8 mouse cellular contexts compared by ENCODE assay signal in the genomic region with DNA sequence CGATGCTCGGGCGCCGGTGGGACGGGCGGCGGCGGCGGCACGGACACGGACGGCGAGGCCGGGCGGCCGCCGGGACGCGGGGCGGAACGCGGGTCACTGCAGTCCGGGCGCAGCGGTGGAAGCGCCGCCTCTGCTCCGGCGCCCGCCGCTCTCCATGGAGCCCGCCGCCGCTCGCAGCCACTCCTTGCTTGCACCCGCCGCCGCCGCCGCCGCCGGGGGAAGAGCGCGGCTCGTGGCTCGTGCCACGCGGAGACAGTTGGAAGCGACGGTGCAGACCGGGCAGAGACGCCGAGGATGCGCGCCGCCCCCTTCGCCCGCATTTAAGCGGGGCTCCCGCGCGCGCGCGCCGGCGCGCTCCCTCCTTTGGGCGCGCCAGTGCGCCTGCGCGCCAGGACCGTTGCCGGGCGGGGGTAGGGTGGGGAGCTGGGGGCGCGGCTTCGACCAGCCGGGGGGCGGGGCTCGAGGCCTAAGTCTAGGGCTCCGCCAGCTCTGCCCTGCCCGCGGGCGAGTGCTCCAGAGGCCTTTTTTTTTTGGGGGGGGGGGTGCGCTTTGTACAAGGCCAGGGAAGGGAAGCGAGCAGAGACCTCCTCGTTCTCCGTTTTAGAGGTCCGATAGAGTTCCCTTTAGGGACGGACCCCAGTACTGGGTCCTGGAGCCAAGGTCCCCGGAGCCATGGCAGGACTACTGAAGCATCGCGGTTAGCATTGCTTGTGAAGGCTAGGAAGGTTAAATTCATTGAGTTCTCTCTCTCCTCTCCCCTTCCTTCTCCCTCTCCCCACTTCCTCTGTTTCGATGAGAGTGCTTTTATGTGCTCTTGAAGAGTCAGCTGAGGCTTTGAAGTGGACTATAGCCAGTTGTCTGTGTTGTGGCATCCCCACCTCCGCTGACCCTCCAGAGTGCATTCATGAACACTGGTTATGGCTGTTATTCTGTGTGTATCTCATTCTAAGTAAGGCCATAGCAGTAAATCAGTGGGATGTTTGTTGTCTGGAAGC. TPM values are rescaled to one million over a fixed set of nuclear protein-coding genes. Genes with fewer than 3 reads are reported as not detected.
DNase-seq lines count a peak whose midpoint lies in the region; ATAC-seq and TF ChIP-seq lines count a peak whose summit lies in the region.

A gene (minus strand): TSS at position 296 of the 995 bp plus-strand sequence.

- 1% methylated on average over 74 of the region's 97 CpGs for WGBS in heart, embryonic 13.5 days
- WGBS in liver, embryonic 14.5 days (ENCODE audit: insufficient replicate concordance) = 1% methylated on average over 83 of the region's 97 CpGs
- 1% methylated on average over 77 of the region's 97 CpGs for WGBS in neural tube, embryonic 12.5 days

- H3K4me3 ChIP-seq in heart, embryonic 13.5 days = peak within 1 kb of the TSS; percentile 87
- peak within 1 kb of the TSS; percentile 98 to 99 for H3K4me3 ChIP-seq in liver, embryonic 14.5 days (ENCODE audit: insufficient read depth in 1 of 2, low read depth in 2 of 2, low read length in 2 of 2)
- peak within 1 kb of the TSS; percentile 94 for H3K4me3 ChIP-seq in neural tube, embryonic 12.5 days

- ATAC-seq in erythroid progenitor cell, adult 5-6 weeks (replicated peaks; ENCODE audit: low FRiP score, poor library complexity, severe bottlenecking) = peak; percentile 69
- peak; percentile 86 for ATAC-seq in heart, embryonic 13.5 days (ENCODE audit: extremely low read depth, insufficient number of reproducible peaks, low FRiP score, low TSS enrichment)
- peak; percentile 90 for ATAC-seq in liver, embryonic 14.5 days (ENCODE audit: insufficient read depth)
- peak; percentile 93 for ATAC-seq in neural tube, embryonic 12.5 days (ENCODE audit: low FRiP score, low read depth)

- TF ChIP-seq CTCF in liver, embryonic 14.5 days (IDR thresholded peaks at IDR 0.05; ENCODE audit: low read depth) = no peak

- no peaks in the 10 kb centered on the region for H3K27me3 ChIP-seq in heart, embryonic 13.5 days (replicated peaks)
- no peaks in the 10 kb centered on the region for H3K27me3 ChIP-seq in liver, embryonic 14.5 days (ENCODE audit: control insufficient read depth, insufficient read depth, low read length)
- H3K27me3 ChIP-seq in neural tube, embryonic 12.5 days (replicated peaks) = no peaks in the 10 kb centered on the region

- H3K9ac ChIP-seq in heart, embryonic 13.5 days = peak within 1 kb of the TSS; percentile 99
- peak within 1 kb of the TSS; percentile 99 for H3K9ac ChIP-seq in liver, embryonic 14.5 days (replicated peaks)
- H3K9ac ChIP-seq in neural tube, embryonic 12.5 days = peak within 1 kb of the TSS; percentile 97

- DNase-seq in CD4-positive, CD25-positive, alpha-beta regulatory T cell, adult 2 months (ENCODE audit: low read depth, low spot score) = peak; percentile 94
- peak; percentile 82 for DNase-seq in brain, embryonic 18.5 days (ENCODE audit: low read depth, low spot score)
- peak; percentile 95 for DNase-seq in kidney, postnatal 10 days
- peak; percentile 81 to 85 (median 83) for DNase-seq in liver, embryonic 14.5 days (ENCODE audit: low read depth in 3 of 3, low spot score in 3 of 3)
- DNase-seq in telencephalon, adult 2 months (ENCODE audit: low read depth, low spot score) = peak; percentile 72

- no peak for TF ChIP-seq EP300 in liver, embryonic 14.5 days (IDR thresholded peaks at IDR 0.05; ENCODE audit: low read depth)

- peaks cover 42% of the 10 kb centered on the region for H3K4me1 ChIP-seq in heart, embryonic 13.5 days
- peaks cover 36 to 56% of the 10 kb centered on the region in 2 experiments for H3K4me1 ChIP-seq in liver, embryonic 14.5 days (replicated peaks; ENCODE audit: control insufficient read depth in 2 of 2, insufficient read depth in 2 of 2, low read length in 1 of 2)
- H3K4me1 ChIP-seq in neural tube, embryonic 12.5 days = peaks cover 27% of the 10 kb centered on the region

- H3K27ac ChIP-seq in heart, embryonic 13.5 days (replicated peaks) = peak within 1 kb of the TSS; percentile 96
- H3K27ac ChIP-seq in liver, embryonic 14.5 days = peak within 1 kb of the TSS; percentile 87
- peak within 1 kb of the TSS; percentile 93 for H3K27ac ChIP-seq in neural tube, embryonic 12.5 days

- 0 out of 2 replicates have a peak, but pooled peaks cover 9% of the 10 kb centered on the region for H3K36me3 ChIP-seq in heart, embryonic 13.5 days
- peaks cover 28% of the 10 kb centered on the region for H3K36me3 ChIP-seq in liver, embryonic 14.5 days (replicated peaks; ENCODE audit: control insufficient read depth, insufficient read depth, low read depth)
- H3K36me3 ChIP-seq in neural tube, embryonic 12.5 days = no peaks in the 10 kb centered on the region

- H3K4me2 ChIP-seq in heart, embryonic 13.5 days = peak within 1 kb of the TSS; percentile 83
- H3K4me2 ChIP-seq in liver, embryonic 14.5 days (ENCODE audit: low read depth) = peak within 1 kb of the TSS; percentile 63
- peak within 1 kb of the TSS; percentile 70 for H3K4me2 ChIP-seq in neural tube, embryonic 12.5 days (replicated peaks)

- H3K9me3 ChIP-seq in heart, embryonic 13.5 days = no peaks in the 10 kb centered on the region
- no peaks in the 10 kb centered on the region for H3K9me3 ChIP-seq in liver, embryonic 14.5 days (ENCODE audit: control insufficient read depth, low read length)
- H3K9me3 ChIP-seq in neural tube, embryonic 12.5 days = no peaks in the 10 kb centered on the region

RNA-seq across cellular contexts. Expression of the gene that starts here (rescaled TPM):
- total RNA-seq in erythroid progenitor cell, adult 5-6 weeks (2015; ENCODE audit: low replicate concordance) = 271 and 342 TPM in 2 replicates
- 296 and 327 TPM in 2 replicates for total RNA-seq in erythroid progenitor cell, adult 5-6 weeks (2017; ENCODE audit: low replicate concordance)
- 85.2 and 107 TPM in 2 replicates for polyA plus RNA-seq in heart, embryonic 13.5 days (2015; fragmentation: Nextera tagmentation; extraction: Ambion mirVana)
- polyA plus RNA-seq in liver, embryonic 14.5 days (2012; rRNA removed) = 30.0 and 49.7 TPM in 2 replicates
- 95.5 and 106 TPM in 2 replicates for polyA plus RNA-seq in liver, embryonic 14.5 days (2014; fragmentation: Nextera tagmentation; extraction: Ambion mirVana)
- 120 and 130 TPM in 2 replicates for polyA plus RNA-seq in neural tube, embryonic 12.5 days (2016; fragmentation: Nextera tagmentation; extraction: Ambion mirVana)

Comparison
In these comparisons a context has a peak if more than half of its experiments do, and no peak if none do; other contexts are left out.
1. Peak in every context shown above with its lines: DNase-seq, ATAC-seq, H3K4me3 ChIP-seq and H3K27ac ChIP-seq.